Mouse (Mus musculus): ENCODE results near the gene Ptprh.

DNA sequence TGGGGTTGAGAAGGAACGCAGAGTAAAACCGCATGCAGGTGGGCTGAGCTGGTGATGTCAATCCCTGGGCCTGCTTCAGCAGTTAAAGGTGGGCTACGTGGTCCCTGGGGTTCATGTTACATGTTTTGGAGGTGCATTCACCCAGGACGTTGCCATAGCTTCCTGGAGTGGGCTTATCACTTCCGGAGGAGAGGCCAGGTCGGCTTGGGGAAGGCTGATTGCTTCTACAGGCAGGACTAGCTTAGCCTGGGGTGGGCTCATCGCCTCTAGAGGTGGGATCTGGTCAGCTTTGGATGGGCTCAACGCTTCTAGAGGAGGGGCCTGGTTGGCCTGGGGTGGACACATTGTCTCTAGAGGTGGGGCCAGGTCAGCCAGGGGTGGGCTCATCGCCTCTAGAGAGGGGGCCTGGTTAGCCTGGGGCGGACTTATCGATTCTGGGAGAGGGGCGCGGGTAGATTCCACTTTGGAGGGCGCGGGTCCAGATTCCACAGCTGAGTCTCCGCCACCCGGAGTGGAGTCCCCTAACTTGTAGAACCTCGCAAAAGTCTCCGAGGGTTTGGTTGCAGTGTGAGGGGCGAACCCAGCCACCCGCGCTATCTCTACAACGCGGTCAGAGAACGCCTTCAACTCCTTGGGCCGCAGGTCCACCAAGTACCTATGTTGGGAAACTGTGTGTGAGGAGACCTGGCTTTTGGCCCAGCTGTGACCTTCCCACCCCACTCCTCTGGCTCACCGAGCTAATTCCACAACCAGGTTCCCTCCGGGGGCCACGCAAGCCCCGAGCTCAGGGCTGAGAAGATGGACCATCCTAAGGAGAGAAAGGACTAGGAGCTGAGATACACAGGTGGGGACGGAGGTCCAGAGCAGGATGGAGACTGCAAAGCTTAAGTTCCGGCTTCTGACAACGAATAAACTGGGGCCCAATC lies 80.4 kb downstream of the Ptprh start:
- TF ChIP-seq GATA1 (IDR thresholded peaks at IDR 0.05; ENCODE audit: low read length), result no peak
- no peak for TF ChIP-seq TAL1 (IDR thresholded peaks at IDR 0.05; ENCODE audit: low read length)

Data from erythroblast, embryonic 14.5 days (primary cell).